Mouse (Mus musculus) CH12.LX (cell line): ENCODE data around the gene Epb41l2. TPM values are rescaled to one million over a fixed set of nuclear protein-coding genes. Genes with fewer than 3 reads are reported as not detected.
A peak's percentile ranks its signal among the peaks of the same experiment; 100 is the strongest.

Experiments used
- DNase-seq: peaks from one replicate; pipeline ENCODE4 v3.0.0-alpha.2; 2013; ENCODE audit errors: extremely low read depth
- H3K27ac ChIP-seq: 2 replicates; pipeline ENCODE4 v1.5.1; 2012; ENCODE audit warnings: low read depth, mild to moderate bottlenecking, control low read depth, moderate library complexity; ENCODE audit not compliant: insufficient read depth
- H3K27me3 ChIP-seq: replicated peaks from 2 replicates; pipeline ENCODE3; 2012; ENCODE audit warnings: inconsistent platforms
- H3K36me3 ChIP-seq, 2 experiments: replicated peaks in 1 of 2; 2 replicates each; pipeline versions ENCODE3 to v1.6.1; 2012; ENCODE audit warnings: inconsistent platforms in 1 of 2, low read length in 1 of 2, mild to moderate bottlenecking in 1 of 2, mixed read lengths in 1 of 2, moderate library complexity in 1 of 2; ENCODE audit not compliant: control insufficient read depth in 1 of 2, insufficient read depth in 1 of 2
- H3K4me1 ChIP-seq, 2 experiments: 2 replicates each; pipeline ENCODE4 v1.6.1; 2012; ENCODE audit warnings: inconsistent platforms in 1 of 2, moderate library complexity in 1 of 2; ENCODE audit not compliant: insufficient read depth in 2 of 2, control insufficient read depth in 1 of 2
- H3K4me2 ChIP-seq: 2 replicates; pipeline ENCODE4 v1.6.1; 2012; ENCODE audit warnings: low read depth, mild to moderate bottlenecking, control low read depth; ENCODE audit not compliant: poor library complexity, insufficient read depth, severe bottlenecking
- H3K4me3 ChIP-seq, 3 experiments: fragments of 150-350 bp in 1 of 3; sonication (generic) in 1 of 3; replicated peaks in 1 of 3; 2 replicates each; pipeline versions ENCODE3 to v1.5.1; 2011 to 2012; ENCODE audit warnings: low read depth in 2 of 3, low read length in 2 of 3, mild to moderate bottlenecking in 2 of 3, moderate library complexity in 2 of 3, control low read depth in 1 of 3, improper control_type of control experiment in 1 of 3, inconsistent platforms in 1 of 3, mixed read lengths in 1 of 3; ENCODE audit not compliant: poor library complexity in 1 of 3
- H3K79me2 ChIP-seq: replicated peaks from 2 replicates; pipeline ENCODE4 v1.6.1; 2012; ENCODE audit warnings: mild to moderate bottlenecking, moderate library complexity; ENCODE audit not compliant: control insufficient read depth, poor library complexity, insufficient read depth, severe bottlenecking; ENCODE audit errors: extremely low read depth
- H3K9ac ChIP-seq: 2 replicates; pipeline ENCODE4 v1.6.1; 2012; ENCODE audit warnings: low read depth, mild to moderate bottlenecking, control low read depth, moderate library complexity; ENCODE audit not compliant: insufficient read depth
- H3K9me3 ChIP-seq: replicated peaks from 2 replicates; pipeline ENCODE3; 2012; ENCODE audit warnings: low read length, inconsistent platforms, mixed read lengths
- BHLHE40 ChIP-seq: IDR thresholded peaks from 2 replicates; pipeline ENCODE4 v1.6.1; 2011; ENCODE audit warnings: mild to moderate bottlenecking, low read depth, low read length, improper control_type of control experiment
- CHD1 ChIP-seq: IDR thresholded peaks from 2 replicates; pipeline ENCODE4 v1.6.1; 2012; ENCODE audit warnings: low read depth, low read length, improper control_type of control experiment, inconsistent platforms
- CHD2 ChIP-seq: IDR thresholded peaks from 2 replicates; pipeline ENCODE4 v1.6.1; 2011; ENCODE audit warnings: low read length, improper control_type of control experiment
- CTCF ChIP-seq, 2 experiments: IDR thresholded peaks in 1 of 2; conservative IDR thresholded peaks in 1 of 2; 2 replicates each; pipeline ENCODE4 v1.5.1; 2011 to 2012; ENCODE audit warnings: low read depth in 2 of 2, low read length in 2 of 2, improper control_type of control experiment in 1 of 2, inconsistent platforms in 1 of 2, mild to moderate bottlenecking in 1 of 2, moderate library complexity in 1 of 2
- E2F4 ChIP-seq: IDR thresholded peaks from 2 replicates; pipeline ENCODE4 v1.6.1; 2011; ENCODE audit warnings: low read depth, low read length, improper control_type of control experiment; ENCODE audit not compliant: insufficient replicate concordance
- ELF1 ChIP-seq: IDR thresholded peaks from 2 replicates; pipeline ENCODE4 v1.6.1; 2014; ENCODE audit warnings: low read depth, mild to moderate bottlenecking, inconsistent platforms, low read length, improper control_type of control experiment
- GABPA ChIP-seq: IDR thresholded peaks from 2 replicates; pipeline ENCODE4 v1.6.1; 2012; ENCODE audit warnings: low read depth, low read length, improper control_type of control experiment, inconsistent platforms; ENCODE audit not compliant: insufficient replicate concordance
- MAFK ChIP-seq: IDR thresholded peaks from 2 replicates; pipeline ENCODE4 v1.6.1; 2011; ENCODE audit warnings: low read length, improper control_type of control experiment; ENCODE audit not compliant: insufficient replicate concordance
- MAX ChIP-seq: IDR thresholded peaks from 2 replicates; pipeline ENCODE4 v1.6.1; 2011; ENCODE audit warnings: low read length, improper control_type of control experiment
- MXI1 ChIP-seq: IDR thresholded peaks from 2 replicates; pipeline ENCODE4 v1.6.1; 2011; ENCODE audit warnings: mild to moderate bottlenecking, low read depth, low read length, improper control_type of control experiment
- NRF1 ChIP-seq: IDR thresholded peaks from 2 replicates; pipeline ENCODE4 v1.6.1; 2014; ENCODE audit warnings: low read depth, mild to moderate bottlenecking, inconsistent platforms, low read length, improper control_type of control experiment, moderate library complexity
- PAX5 ChIP-seq: IDR thresholded peaks from 2 replicates; pipeline ENCODE4 v1.6.1; 2012; ENCODE audit warnings: low read length, inconsistent platforms, mixed read lengths
- POLR2A ChIP-seq: IDR thresholded peaks from 2 replicates; pipeline ENCODE4 v1.6.1; 2011; ENCODE audit warnings: low read depth, mild to moderate bottlenecking, improper control_type of control experiment, low read length
- POLR2AphosphoS2 ChIP-seq: IDR thresholded peaks from 2 replicates; pipeline ENCODE4 v1.6.1; 2011; ENCODE audit warnings: low read depth, low read length, improper control_type of control experiment
- RAD21 ChIP-seq: IDR thresholded peaks from 2 replicates; pipeline ENCODE4 v1.6.1; 2011; ENCODE audit warnings: low read depth, mild to moderate bottlenecking, low read length, improper control_type of control experiment, moderate library complexity
- SIN3A ChIP-seq: IDR thresholded peaks from 2 replicates; pipeline ENCODE4 v1.6.1; 2012; ENCODE audit warnings: low read length, improper control_type of control experiment, inconsistent platforms
- SMC3 ChIP-seq: IDR thresholded peaks from 2 replicates; pipeline ENCODE4 v1.6.1; 2011; ENCODE audit warnings: low read depth, low read length, improper control_type of control experiment
- TBP ChIP-seq: conservative IDR thresholded peaks from 2 replicates; pipeline ENCODE4 v1.6.1; 2011; ENCODE audit warnings: low read depth, low read length, improper control_type of control experiment
- USF2 ChIP-seq: conservative IDR thresholded peaks from 2 replicates; pipeline ENCODE4 v1.6.1; 2011; ENCODE audit warnings: low read depth, low read length, improper control_type of control experiment
- ZC3H11A ChIP-seq: IDR thresholded peaks from 2 replicates; pipeline ENCODE4 v1.6.1; 2012; ENCODE audit warnings: low read depth, mild to moderate bottlenecking, inconsistent platforms, low read length, improper control_type of control experiment
- ZKSCAN1 ChIP-seq: IDR thresholded peaks from 2 replicates; pipeline ENCODE4 v1.6.1; 2012; ENCODE audit warnings: low read depth, inconsistent platforms, low read length, improper control_type of control experiment, borderline replicate concordance
- ZMIZ1 ChIP-seq: IDR thresholded peaks from 2 replicates; pipeline ENCODE4 v1.6.1; 2012; ENCODE audit warnings: low read depth, mild to moderate bottlenecking, inconsistent platforms, low read length, improper control_type of control experiment
- dilution Hi-C: fragments of 300-500 bp; cut with MboI; formaldehyde crosslinking; loops from 2 replicates; pipeline ENCODE4 v1.14.3; 2020; ENCODE audit warnings: low sequenced_read_pairs; ENCODE audit not compliant: extremely low pct_unique_long_range_greater_than_20kb, extremely low pct_ligation_motif_present
- in situ Hi-C: fragments of 300-500 bp; cut with MboI; formaldehyde crosslinking; loops from 3 replicates; pipeline ENCODE4 v1.14.3; 2019; ENCODE audit warnings: low sequenced_read_pairs, low pct_ligation_motif_present, low pct_unique_long_range_greater_than_20kb, mixed read lengths
- polyA plus RNA-seq: library from polyadenylated mRNA; unstranded; fragments of >175 nt; gene quantifications from 2 replicates; pipeline ENCODE4 v1.2.1, GENCODE M21; 2012; ENCODE audit warnings: low read depth; ENCODE audit not compliant: insufficient read length
- total RNA-seq, 2 experiments: library from RNA; depleted of rRNA; stranded (reverse); fragments of 300-350 nt in 1 of 2; fragments of >200 nt in 1 of 2; gene quantifications; 2 replicates each; pipeline ENCODE4 v1.2.3; 2012 to 2014

Epb41l2 gene
- total and polyA plus RNA-seq, 3 experiments, result 24.3 to 71.2 (median 28.4) TPM

DNA sequence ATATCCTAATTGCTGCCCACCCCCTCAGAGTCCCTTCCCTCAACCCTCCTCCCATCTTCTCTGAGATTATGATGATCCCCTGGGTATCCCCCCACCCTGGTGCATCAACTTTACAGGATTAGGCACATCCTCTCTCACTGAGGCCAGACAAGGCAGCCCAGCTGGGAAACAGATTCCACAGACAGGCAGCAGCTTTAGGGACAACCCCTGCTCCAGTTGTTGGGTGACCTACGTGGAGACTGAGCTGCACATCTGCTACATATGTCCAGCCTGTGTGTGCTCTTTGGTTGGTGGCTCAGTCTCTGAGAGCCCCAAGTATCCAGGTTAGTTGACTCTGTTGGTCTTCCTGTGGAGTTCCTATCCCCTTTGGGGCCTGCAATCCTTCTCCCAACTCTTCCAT is 179.1 kb downstream of the Epb41l2 start:
- H3K4me3 ChIP-seq, result no peak overlapping the region
- no peaks in the 10 kb centered on the region for H3K27me3 ChIP-seq
- H3K36me3 ChIP-seq, result no peaks in the 10 kb centered on the region
- H3K27ac ChIP-seq, result no peak overlapping the region
- no peaks in the 10 kb centered on the region for H3K4me1 ChIP-seq
- no peak overlapping the region for H3K4me2 ChIP-seq
- TF ChIP-seq TBP (no peak), ZMIZ1 (no peak), NRF1 (no peak), CHD2 (no peak), SIN3A (no peak), CHD1 (no peak), SMC3 (no peak), ZKSCAN1 (no peak), BHLHE40 (no peak), USF2 (no peak), POLR2A (no peak), PAX5 (no peak), MXI1 (no peak), GABPA (no peak), MAX (no peak), POLR2AphosphoS2 (no peak), ZC3H11A (no peak), E2F4 (no peak), MAFK (no peak)
- H3K9me3 ChIP-seq, result no peaks in the 10 kb centered on the region
- DNase-seq, result no peak
- in situ Hi-C loops (no loop called here), dilution Hi-C loops (no loop called here)
- H3K9ac ChIP-seq, result no peak overlapping the region
- no peaks in the 10 kb centered on the region for H3K79me2 ChIP-seq

DNA sequence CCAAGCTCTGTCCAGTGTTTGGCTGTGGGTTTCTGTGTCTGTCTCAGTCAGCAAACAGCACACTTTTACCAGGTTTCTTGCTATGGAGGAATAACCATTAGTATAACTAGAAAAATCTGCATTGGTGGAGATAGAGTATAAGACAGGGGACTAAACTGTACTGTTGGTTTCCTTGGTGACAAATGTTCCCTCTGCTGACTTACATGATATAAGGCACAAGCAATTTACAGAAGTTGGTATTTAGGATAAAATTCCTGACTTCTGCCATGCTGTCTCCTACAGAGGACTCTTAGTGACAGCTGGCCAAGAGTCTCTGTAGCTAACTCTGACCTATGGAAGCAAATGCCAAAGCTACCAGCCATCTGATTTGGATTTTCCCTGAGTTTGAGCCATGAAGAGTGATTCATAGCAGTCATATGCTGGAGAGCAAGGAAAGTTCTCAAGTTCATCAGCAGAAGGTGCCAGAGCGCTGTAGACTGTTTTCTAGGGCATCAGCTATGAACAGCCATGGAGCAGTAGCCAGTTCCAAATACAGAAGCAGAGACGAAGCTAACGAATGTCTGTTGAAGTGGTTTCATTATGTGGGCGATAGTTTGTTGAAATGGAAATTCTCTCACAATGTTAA is 179.7 kb downstream of the Epb41l2 start:
- dilution Hi-C loops (no loop called here), in situ Hi-C loops (no loop called here)
- Histone ChIP-seq H3K9me3 (no peaks in the 10 kb centered on the region), H3K36me3 (no peaks in the 10 kb centered on the region), H3K9ac (no peak overlapping the region), H3K27me3 (no peaks in the 10 kb centered on the region), H3K27ac (no peak overlapping the region), H3K4me1 (no peaks in the 10 kb centered on the region), H3K4me2 (0 out of 2 replicates have a peak overlapping the region, but pooled peaks have one; percentile 18), H3K79me2 (no peaks in the 10 kb centered on the region), H3K4me3 (no peak overlapping the region)
- no peak for DNase-seq
- TF ChIP-seq CTCF (conservative IDR thresholded peaks at IDR 0.05 in 1 of 2, IDR thresholded peaks at IDR 0.05 in 1 of 2; ENCODE audit: low read depth in 2 of 2, low read length in 2 of 2), result peak in 1 of 2 experiments; percentile 57; a peak in 2 of 4 replicates
- TF ChIP-seq RAD21, result peak; percentile 62
- no peak for TF ChIP-seq ELF1
- TF ChIP-seq MAX, result no peak
- TF ChIP-seq MXI1, result no peak
- TF ChIP-seq E2F4, result no peak
- peak; percentile 38 for TF ChIP-seq SMC3
